Mouse (Mus musculus): ENCODE measurements around the gene Spata22. TPM values are rescaled to one million over a fixed set of nuclear protein-coding genes. Genes with fewer than 3 reads are reported as not detected.
A peak's percentile ranks its signal among the peaks of the same experiment; 100 is the strongest.
"Not testable (repeated sequence)": the region's sequence is repeated elsewhere in the genome, so short reads cannot be mapped to it uniquely, and the experiment has no call there.

Spata22 gene
- 0.25 TPM in 1 of 2 replicates, not detected in the other for polyA plus RNA-seq (2015; fragmentation: Nextera tagmentation; extraction: Ambion mirVana)

- no peaks in the 10 kb centered on the region for H3K27me3 ChIP-seq
- H3K9me3 ChIP-seq, result no peaks in the 10 kb centered on the region
- no peaks in the 10 kb centered on the region for H3K4me1 ChIP-seq (replicated peaks)
- H3K9ac ChIP-seq, result no peak within 1 kb of the TSS
- no peak for ATAC-seq (ENCODE audit: low read depth)
- H3K27ac ChIP-seq (replicated peaks), result no peak within 1 kb of the TSS
- no peaks in the 10 kb centered on the region for H3K36me3 ChIP-seq
- WGBS, result 83% methylated on average over 27 of the region's 27 CpGs
- no peak within 1 kb of the TSS for H3K4me2 ChIP-seq
- H3K4me3 ChIP-seq, result no peak within 1 kb of the TSS
These were observed at the start of gene Spata22, which contains the start of the genes Aspa and Gm49340 for GRCm38 (mm10) chr11:73329442-73329841. TSS of gene Spata22 (plus strand) at chr11:73329741. TSS of gene Aspa (minus strand) at chr11:73329596. TSS of gene Gm49340 (plus strand) at chr11:73329741.

GRCm38 (mm10) chr11:73280710-73281109, 48.8 kb upstream of the Spata22 start:
- Histone ChIP-seq H3K4me3 (no peak overlapping the region), H3K4me2 (0 out of 2 replicates have a peak overlapping the region, but pooled peaks have one; percentile 58)
- WGBS, result 58% methylated on average over 5 of the region's 5 CpGs

GRCm38 (mm10) chr11:73281528-73282027, 48.0 kb upstream of the Spata22 start:
- H3K27ac ChIP-seq (replicated peaks), result no peak overlapping the region
- peak overlapping the region; percentile 58 for H3K4me2 ChIP-seq
- H3K9me3 ChIP-seq, result no peaks in the 10 kb centered on the region
- WGBS, result 2% methylated on average over 16 of the region's 16 CpGs
- peak; percentile 91 for ATAC-seq (ENCODE audit: low read depth)
- H3K9ac ChIP-seq, result peak overlapping the region; percentile 60
- no peaks in the 10 kb centered on the region for H3K27me3 ChIP-seq
- H3K36me3 ChIP-seq, result no peaks in the 10 kb centered on the region
- peaks cover 5% of the 10 kb centered on the region; the same call in 1 of the 2 replicates for H3K4me1 ChIP-seq (replicated peaks)
- H3K4me3 ChIP-seq, result peak overlapping the region; percentile 40

More at GRCm38 (mm10) chr11:73280710-73281109, 48.8 kb upstream of the Spata22 start:
- no peaks in the 10 kb centered on the region for H3K9me3 ChIP-seq
- ATAC-seq (ENCODE audit: low read depth), result no peak
- H3K27ac ChIP-seq (replicated peaks), result no peak overlapping the region
- no peaks in the 10 kb centered on the region for H3K36me3 ChIP-seq
- no peaks in the 10 kb centered on the region for H3K27me3 ChIP-seq
- peaks cover 5% of the 10 kb centered on the region; the same call in 1 of the 2 replicates for H3K4me1 ChIP-seq (replicated peaks)
- no peak overlapping the region for H3K9ac ChIP-seq

- Histone ChIP-seq H3K36me3 (no peaks in the 10 kb centered on the region), H3K4me1 (replicated peaks) (peaks cover 5% of the 10 kb centered on the region; the same call in 1 of the 2 replicates), H3K9ac (no peak overlapping the region), H3K4me3 (no peak overlapping the region), H3K27me3 (no peaks in the 10 kb centered on the region), H3K4me2 (no peak overlapping the region), H3K9me3 (no peaks in the 10 kb centered on the region), H3K27ac (replicated peaks) (peak overlapping the region; percentile 14; the same call in 1 of the 2 replicates)
- ATAC-seq (ENCODE audit: low read depth), result no peak
- 82% methylated on average over 9 of the region's 9 CpGs for WGBS
These were observed 46.2 kb upstream of the Spata22 start for GRCm38 (mm10) chr11:73283369-73283768.

GRCm38 (mm10) chr11:73283926-73284325, 45.6 kb upstream of the Spata22 start:
- no peaks in the 10 kb centered on the region for H3K9me3 ChIP-seq
- no peak overlapping the region for H3K4me2 ChIP-seq
- H3K9ac ChIP-seq, result no peak overlapping the region
- no peaks in the 10 kb centered on the region for H3K27me3 ChIP-seq
- peaks cover 5% of the 10 kb centered on the region; the same call in 1 of the 2 replicates for H3K4me1 ChIP-seq (replicated peaks)
- no peak overlapping the region for H3K4me3 ChIP-seq
- H3K27ac ChIP-seq (replicated peaks), result peak overlapping the region; percentile 14; the same call in 1 of the 2 replicates
- no peak for ATAC-seq (ENCODE audit: low read depth)
- no peaks in the 10 kb centered on the region for H3K36me3 ChIP-seq
- WGBS, result 42% methylated on average over 1 of the region's 1 CpGs

GRCm38 (mm10) chr11:73284351-73284750, 45.2 kb upstream of the Spata22 start:
- Histone ChIP-seq H3K36me3 (no peaks in the 10 kb centered on the region), H3K4me3 (no peak overlapping the region), H3K27ac (replicated peaks) (peak overlapping the region; percentile 14; the same call in 1 of the 2 replicates), H3K27me3 (no peaks in the 10 kb centered on the region), H3K4me2 (no peak overlapping the region), H3K4me1 (replicated peaks) (peaks cover 5% of the 10 kb centered on the region; the same call in 1 of the 2 replicates), H3K9me3 (no peaks in the 10 kb centered on the region), H3K9ac (no peak overlapping the region)
- no peak for ATAC-seq (ENCODE audit: low read depth)

- Histone ChIP-seq H3K9me3 (no peaks in the 10 kb centered on the region), H3K4me2 (no peak overlapping the region), H3K27ac (replicated peaks) (no peak overlapping the region), H3K9ac (no peak overlapping the region), H3K36me3 (no peaks in the 10 kb centered on the region), H3K4me3 (no peak overlapping the region), H3K27me3 (no peaks in the 10 kb centered on the region), H3K4me1 (replicated peaks) (no peaks in the 10 kb centered on the region)
- ATAC-seq (ENCODE audit: low read depth), result no peak
- WGBS, result 88% methylated on average over 1 of the region's 1 CpGs
These were observed 39.9 kb upstream of the Spata22 start for GRCm38 (mm10) chr11:73289621-73290020.

- no peak for ATAC-seq (ENCODE audit: low read depth)
These were observed 26.4 kb upstream of the Spata22 start for GRCm38 (mm10) chr11:73303123-73303522.

GRCm38 (mm10) chr11:73315961-73316360, 13.6 kb upstream of the Spata22 start:
- H3K4me3 ChIP-seq, result no peak overlapping the region
- no peak overlapping the region for H3K4me2 ChIP-seq
- H3K27me3 ChIP-seq, result no peaks in the 10 kb centered on the region
- no peaks in the 10 kb centered on the region for H3K36me3 ChIP-seq
- 49% methylated on average over 3 of the region's 3 CpGs for WGBS
- no peaks in the 10 kb centered on the region for H3K4me1 ChIP-seq (replicated peaks)
- H3K27ac ChIP-seq (replicated peaks), result no peak overlapping the region
- H3K9ac ChIP-seq, result no peak overlapping the region
- H3K9me3 ChIP-seq, result no peaks in the 10 kb centered on the region
- no peak for ATAC-seq (ENCODE audit: low read depth)

More at GRCm38 (mm10) chr11:73303123-73303522, 26.4 kb upstream of the Spata22 start:
- no peak overlapping the region for H3K4me2 ChIP-seq
- no peak overlapping the region for H3K4me3 ChIP-seq
- H3K9me3 ChIP-seq, result no peaks in the 10 kb centered on the region
- no peak overlapping the region for H3K9ac ChIP-seq
- no peaks in the 10 kb centered on the region for H3K36me3 ChIP-seq
- H3K27me3 ChIP-seq, result no peaks in the 10 kb centered on the region
- H3K27ac ChIP-seq (replicated peaks), result no peak overlapping the region
- H3K4me1 ChIP-seq (replicated peaks), result no peaks in the 10 kb centered on the region
- WGBS, result 48% methylated on average over 2 of the region's 2 CpGs

GRCm38 (mm10) chr11:73318581-73318980, 11.0 kb upstream of the Spata22 start:
- not testable (repeated sequence) for H3K4me1 ChIP-seq (replicated peaks); H3K36me3 ChIP-seq; H3K9ac ChIP-seq; H3K27me3 ChIP-seq; H3K27ac ChIP-seq (replicated peaks); H3K9me3 ChIP-seq; ATAC-seq (ENCODE audit: low read depth); H3K4me3 ChIP-seq; H3K4me2 ChIP-seq
- WGBS, result 84% methylated on average over 2 of the region's 2 CpGs

- WGBS, result 95% methylated on average over 13 of the region's 13 CpGs
- not testable (repeated sequence) for ATAC-seq (ENCODE audit: low read depth)
These were observed 8.5 kb upstream of the Spata22 start for GRCm38 (mm10) chr11:73321064-73321463.

GRCm38 (mm10) chr11:73323906-73324830, 5.4 kb upstream of the Spata22 start:
- Histone ChIP-seq H3K4me1 (replicated peaks) (no peaks in the 10 kb centered on the region), H3K27ac (replicated peaks) (no peak overlapping the region), H3K4me2 (no peak overlapping the region), H3K9me3 (no peaks in the 10 kb centered on the region), H3K36me3 (no peaks in the 10 kb centered on the region), H3K9ac (no peak overlapping the region), H3K27me3 (no peaks in the 10 kb centered on the region), H3K4me3 (no peak overlapping the region)
- no peak for ATAC-seq (ENCODE audit: low read depth)
- WGBS, result 75% methylated on average over 9 of the region's 9 CpGs

More at GRCm38 (mm10) chr11:73321064-73321463, 8.5 kb upstream of the Spata22 start:
- H3K4me3 ChIP-seq; H3K9me3 ChIP-seq; H3K4me1 ChIP-seq (replicated peaks); H3K36me3 ChIP-seq; H3K27me3 ChIP-seq; H3K27ac ChIP-seq (replicated peaks); H3K9ac ChIP-seq; H3K4me2 ChIP-seq: not testable (repeated sequence)
